Mouse (Mus musculus) ES-E14 (cell line): ENCODE measurements around the gene Spns3. TPM values are rescaled to one million over a fixed set of nuclear protein-coding genes. Genes with fewer than 3 reads are reported as not detected.

ENCODE experiments used
- DNase-seq: peaks from one replicate; pipeline ENCODE4 v3.0.0-alpha.2; 2013; ENCODE audit warnings: low read depth, low spot score
- H3K27ac ChIP-seq: 2 replicates; pipeline ENCODE4 v1.5.1; 2012; ENCODE audit warnings: low read depth, mild to moderate bottlenecking, low read length, moderate library complexity, mixed read lengths; ENCODE audit not compliant: poor library complexity, insufficient read depth, severe bottlenecking
- H3K36me3 ChIP-seq: 2 replicates; pipeline ENCODE4 v1.6.1; 2012; ENCODE audit warnings: mild to moderate bottlenecking, low read length, moderate library complexity, mixed read lengths; ENCODE audit not compliant: control insufficient read depth, poor library complexity, insufficient read depth, severe bottlenecking
- H3K4me1 ChIP-seq, 2 experiments: fragments of 150-350 bp in 1 of 2; sonication (generic) in 1 of 2; 2 replicates each; pipeline ENCODE4 v1.6.1; 2012; ENCODE audit warnings: low read length in 2 of 2, mild to moderate bottlenecking in 1 of 2, mixed read lengths in 1 of 2; ENCODE audit not compliant: control insufficient read depth in 2 of 2, insufficient read depth in 2 of 2, poor library complexity in 1 of 2
- H3K4me3 ChIP-seq, 2 experiments: fragments of 150-350 bp in 1 of 2; sonication (generic) in 1 of 2; 2 replicates each; pipeline ENCODE4 v1.5.1; 2012; ENCODE audit warnings: low read length in 2 of 2, low read depth in 1 of 2, mild to moderate bottlenecking in 1 of 2, mixed read lengths in 1 of 2; ENCODE audit not compliant: insufficient read depth in 1 of 2, poor library complexity in 1 of 2, severe bottlenecking in 1 of 2
- H3K9ac ChIP-seq: 2 replicates; pipeline ENCODE4 v1.6.1; 2012; ENCODE audit warnings: low read depth, mild to moderate bottlenecking, low read length, mixed read lengths; ENCODE audit not compliant: poor library complexity, insufficient read depth, severe bottlenecking
- H3K9me3 ChIP-seq: fragments of 150-350 bp; sonication (generic); 2 replicates; pipeline ENCODE4 v1.6.1; 2012; ENCODE audit warnings: low read depth, mild to moderate bottlenecking, low read length; ENCODE audit not compliant: control insufficient read depth, insufficient read depth
- CHD2 ChIP-seq: IDR thresholded peaks from 2 replicates; pipeline ENCODE4 v1.6.1; 2014; ENCODE audit warnings: mild to moderate bottlenecking, low read depth, low read length, inconsistent platforms
- HCFC1 ChIP-seq: IDR thresholded peaks from 2 replicates; pipeline ENCODE4 v1.6.1; 2012; ENCODE audit warnings: low read length, inconsistent platforms, borderline replicate concordance; ENCODE audit not compliant: insufficient read depth
- MAFK ChIP-seq: IDR thresholded peaks from 2 replicates; pipeline ENCODE4 v1.6.1; 2014; ENCODE audit warnings: mild to moderate bottlenecking, low read depth, low read length, inconsistent platforms; ENCODE audit not compliant: insufficient read depth
- ZC3H11A ChIP-seq: IDR thresholded peaks from 2 replicates; pipeline ENCODE4 v1.6.1; 2012; ENCODE audit warnings: low read depth, mild to moderate bottlenecking, inconsistent platforms, low read length, borderline replicate concordance
- ZNF384 ChIP-seq: IDR thresholded peaks from 2 replicates; pipeline ENCODE4 v1.6.1; 2012; ENCODE audit warnings: low read depth, low read length, inconsistent platforms
- in situ Hi-C, 2 experiments: fragments of 600-800 bp; cut with MboI; formaldehyde crosslinking; loops; one replicate each; pipeline ENCODE4 v1.15.1; 2025; ENCODE audit warnings: low sequenced_read_pairs in 2 of 2, inconsistent platforms in 1 of 2; ENCODE audit not compliant: unreplicated experiment in 2 of 2
- total RNA-seq: library from RNA; depleted of rRNA; stranded (reverse); fragments of 300-350 nt; gene quantifications from 2 replicates; pipeline ENCODE4 v1.2.3, GENCODE M21; 2012

Gene Spns3
- total RNA-seq, 1 experiment = 1.9 TPM

- no peak for DNase-seq
- H3K27ac ChIP-seq = peak overlapping the region; percentile 50; the same call in 1 of the 2 replicates
- TF ChIP-seq HCFC1 (no peak), CHD2 (no peak), ZNF384 (no peak), MAFK (no peak), ZC3H11A (no peak)
These were observed 28.2 kb upstream of the Spns3 start for GRCm38 (mm10) chr11:72578471-72578870.

DNA sequence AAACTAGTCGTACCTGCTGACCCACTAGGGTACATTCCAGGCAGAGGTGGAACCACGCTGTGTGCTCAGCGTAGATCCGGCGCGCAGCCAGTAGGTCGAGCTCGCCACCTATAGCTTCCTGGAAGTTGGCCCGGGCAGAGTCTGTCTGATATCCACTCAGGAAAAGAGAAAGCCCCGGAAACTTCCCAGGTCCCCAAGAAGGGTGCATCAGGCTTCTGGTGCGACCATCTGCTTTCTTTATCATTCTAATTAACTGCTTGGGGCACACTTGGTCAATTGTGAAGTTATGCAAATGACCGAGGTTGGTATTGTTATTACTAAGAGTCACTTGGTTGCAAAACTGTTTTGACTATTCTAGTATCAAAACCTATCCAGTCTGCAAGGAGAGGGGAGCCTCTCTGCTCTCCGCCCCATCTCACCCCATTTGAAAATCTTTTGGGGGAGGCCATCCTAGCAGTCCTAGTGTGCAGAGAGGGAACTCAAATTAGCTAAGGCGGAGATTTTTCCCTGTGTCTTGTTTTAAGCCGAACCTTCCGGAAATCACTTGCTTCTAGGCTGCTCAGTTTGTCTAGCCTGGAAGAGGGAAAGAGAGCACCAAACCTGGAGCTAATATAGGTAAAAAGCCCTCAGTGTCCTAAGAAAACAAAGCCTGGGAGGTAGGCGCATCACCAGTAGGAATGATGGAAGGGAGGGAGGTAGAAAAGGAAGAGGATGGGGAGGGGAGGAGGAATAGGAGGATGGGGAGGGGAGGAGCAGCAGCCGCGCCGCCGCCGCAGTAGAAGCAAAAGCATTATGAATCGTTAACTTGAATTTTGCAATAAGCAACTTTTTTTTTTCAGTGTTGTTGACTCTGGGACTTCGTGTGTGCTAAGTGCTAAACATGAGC lies 26.4 kb upstream of the Spns3 start:
- peak; percentile 66 for DNase-seq
- H3K9me3 ChIP-seq = no peaks in the 10 kb centered on the region
- peak overlapping the region; percentile 91 for H3K27ac ChIP-seq
- H3K4me1 ChIP-seq = peaks cover 2 to 5% of the 10 kb centered on the region in 2 experiments; a peak in 2 of 4 replicates
- in situ Hi-C loops = loop anchor here in 1 of 2 experiments (10.0 kb wide), 2 partner anchors 158 to 198 kb away; no protein-coding TSS in a partner anchor
- H3K9ac ChIP-seq = peak overlapping the region; percentile 72
- peak overlapping the region; percentile 67 for H3K4me3 ChIP-seq
- no peaks in the 10 kb centered on the region for H3K36me3 ChIP-seq
- 0 out of 2 replicates have a peak, but pooled peaks have one; percentile 1 for TF ChIP-seq CHD2
- TF ChIP-seq MAFK = no peak

More at GRCm38 (mm10) chr11:72578471-72578870, 28.2 kb upstream of the Spns3 start:
- Histone ChIP-seq H3K36me3 (no peaks in the 10 kb centered on the region), H3K4me3 (no peak overlapping the region), H3K4me1 (peaks cover 4 to 13% of the 10 kb centered on the region in 2 experiments; a peak in 2 of 4 replicates), H3K9me3 (no peaks in the 10 kb centered on the region), H3K9ac (peak overlapping the region; percentile 26; the same call in 1 of the 2 replicates)
- in situ Hi-C loops = loop anchor here in 1 of 2 experiments (10.0 kb wide), 2 partner anchors 156 to 196 kb away; no protein-coding TSS in a partner anchor

- Histone ChIP-seq H3K9me3 (no peaks in the 10 kb centered on the region), H3K9ac (peak overlapping the region; percentile 69)
These were observed 25.8 kb upstream of the Spns3 start for GRCm38 (mm10) chr11:72576111-72576465.

DNA sequence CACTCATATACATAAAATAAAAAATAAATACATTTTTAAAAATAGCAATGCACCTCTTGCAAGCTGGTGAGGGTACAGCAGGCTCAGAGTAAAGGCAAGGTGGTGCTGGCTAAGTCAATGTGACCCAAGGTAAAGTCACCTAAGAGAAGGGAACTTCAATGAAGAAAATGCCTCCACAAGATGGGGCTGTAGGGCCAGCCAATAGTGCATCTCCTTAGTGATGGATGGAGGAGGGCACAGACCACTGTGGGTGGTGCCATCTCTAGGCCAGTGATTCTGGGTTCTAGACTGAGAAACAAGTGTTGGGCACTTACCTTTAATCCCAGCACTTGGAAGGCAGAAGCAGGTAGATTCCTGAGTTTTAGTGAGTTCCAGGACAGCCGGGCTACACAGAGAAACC lies 23.5 kb upstream of the Spns3 start:
- TF ChIP-seq ZNF384 (no peak), ZC3H11A (no peak), MAFK (no peak), HCFC1 (no peak), CHD2 (no peak)
- no peak for DNase-seq
- Histone ChIP-seq H3K27ac (no peak overlapping the region), H3K36me3 (no peaks in the 10 kb centered on the region), H3K9ac (no peak overlapping the region), H3K4me1 (peaks cover 3 to 6% of the 10 kb centered on the region in 2 experiments; a peak in 2 of 4 replicates), H3K9me3 (no peaks in the 10 kb centered on the region), H3K4me3 (no peak overlapping the region)
- in situ Hi-C loops = loop anchor here in 1 of 2 experiments (10.0 kb wide), 2 partner anchors 161 to 201 kb away; no protein-coding TSS in a partner anchor

More at GRCm38 (mm10) chr11:72576111-72576465, 25.8 kb upstream of the Spns3 start:
- Histone ChIP-seq H3K36me3 (no peaks in the 10 kb centered on the region), H3K4me3 (peak overlapping the region; percentile 67), H3K27ac (peak overlapping the region; percentile 91), H3K4me1 (peaks cover 2 to 3% of the 10 kb centered on the region in 2 experiments; a peak in 2 of 4 replicates)
- DNase-seq = no peak
- no peak for TF ChIP-seq ZNF384
- 0 out of 2 replicates have a peak, but pooled peaks have one; percentile 5 for TF ChIP-seq ZC3H11A
- TF ChIP-seq CHD2 = no peak
- in situ Hi-C loops = loop anchor here in 1 of 2 experiments (10.0 kb wide), 2 partner anchors 159 to 199 kb away; no protein-coding TSS in a partner anchor
